ENCODE assay signal across 8 mouse cellular contexts in genomic region chr15:98635291-98635841, GRCm38 (mm10). TPM values are rescaled to one million over a fixed set of nuclear protein-coding genes. Genes with fewer than 3 reads are reported as not detected.
DNase-seq lines count a peak whose midpoint lies in the region; ATAC-seq lines count a peak whose summit lies in the region.

No protein-coding gene starts in this region.

- 6% methylated on average over 21 of the region's 21 CpGs for WGBS in heart, embryonic 16.5 days
- under 1% methylated on average over 21 of the region's 21 CpGs for WGBS in midbrain, embryonic 10.5 days

- H3K4me3 ChIP-seq in brown adipose tissue, adult 24 weeks (ENCODE audit: insufficient read depth, low read depth, low read length), result peak overlapping the region; percentile 35
- peak overlapping the region; percentile 76 for H3K4me3 ChIP-seq in heart, embryonic 16.5 days (ENCODE audit: low read length)
- H3K4me3 ChIP-seq in midbrain, embryonic 10.5 days, result peak overlapping the region; percentile 90

- ATAC-seq in heart, embryonic 16.5 days (replicated peaks; ENCODE audit: extremely low read depth, insufficient read depth, low FRiP score), result no peak

- DNase-seq in kidney, postnatal 4 days, result peak; percentile 51 to 59
- DNase-seq in kidney, postnatal 36 days, result no peak
- peak; percentile 43 for DNase-seq in midbrain, embryonic 10.5 days (ENCODE audit: low spot score)
- DNase-seq in layer of hippocampus, adult 18-20 months (ENCODE audit: low spot score in 2 of 2), result no peak
- DNase-seq in kidney, adult 9 months, result no peak
- no peak for DNase-seq in ovary, adult 18-20 months (ENCODE audit: low spot score)

- no peaks in the 10 kb centered on the region for H3K36me3 ChIP-seq in heart, embryonic 16.5 days (ENCODE audit: control insufficient read depth, insufficient read depth)
- peaks cover 23% of the 10 kb centered on the region for H3K36me3 ChIP-seq in midbrain, embryonic 10.5 days

- H3K4me1 ChIP-seq in brown adipose tissue, adult 24 weeks (ENCODE audit: control insufficient read depth, insufficient read depth, insufficient read length, low read length), result no peaks in the 10 kb centered on the region
- H3K4me1 ChIP-seq in heart, embryonic 16.5 days (ENCODE audit: control insufficient read depth, insufficient read depth, low read length), result peaks cover 37% of the 10 kb centered on the region
- H3K4me1 ChIP-seq in midbrain, embryonic 10.5 days, result peaks cover 75% of the 10 kb centered on the region

- H3K27ac ChIP-seq in brown adipose tissue, adult 24 weeks (replicated peaks; ENCODE audit: low read depth, low read length), result no peak overlapping the region
- no peak overlapping the region for H3K27ac ChIP-seq in heart, embryonic 16.5 days (ENCODE audit: low read length)
- peak overlapping the region; percentile 98 for H3K27ac ChIP-seq in midbrain, embryonic 10.5 days (replicated peaks)

- no peaks in the 10 kb centered on the region for H3K9me3 ChIP-seq in heart, embryonic 16.5 days (replicated peaks; ENCODE audit: control insufficient read depth, low read length)
- H3K9me3 ChIP-seq in midbrain, embryonic 10.5 days (replicated peaks), result no peaks in the 10 kb centered on the region

- H3K9ac ChIP-seq in heart, embryonic 16.5 days (ENCODE audit: low read length), result peak overlapping the region; percentile 72

- H3K4me2 ChIP-seq in heart, embryonic 16.5 days (ENCODE audit: low read depth, low read length), result peak overlapping the region; percentile 99

- H3K27me3 ChIP-seq in heart, embryonic 16.5 days (ENCODE audit: control insufficient read depth, insufficient read depth, low read length), result peaks cover 41% of the 10 kb centered on the region
- peaks cover 67% of the 10 kb centered on the region for H3K27me3 ChIP-seq in midbrain, embryonic 10.5 days (ENCODE audit: low read depth, poor library complexity, severe bottlenecking)

RNA-seq across cellular contexts. Expression of gene Cacnb3, which starts 4.7 kb away (rescaled TPM):
- 0.46 and 0.95 TPM in 2 replicates for polyA plus RNA-seq in brown adipose tissue, adult 24 weeks (2012; ENCODE audit: insufficient read depth, insufficient read length, missing spikeins)
- 8.2 and 10.5 TPM in 2 replicates for polyA plus RNA-seq in heart, embryonic 16.5 days (2015; fragmentation: Nextera tagmentation; extraction: Ambion mirVana)
- 36.1 and 50.9 TPM in 2 replicates for polyA plus RNA-seq in midbrain, embryonic 10.5 days (2016; fragmentation: Nextera tagmentation; extraction: Ambion mirVana)
- total RNA-seq in layer of hippocampus, adult 18-20 months (2021), result 100 to 1,000 TPM; 217 to 222 TPM

RNA-seq across cellular contexts. Expression of gene Adcy6, which starts 25.5 kb away (rescaled TPM):
- polyA plus RNA-seq in brown adipose tissue, adult 24 weeks (2012; ENCODE audit: insufficient read depth, insufficient read length, missing spikeins), result 37.3 and 42.5 TPM in 2 replicates
- 39.0 and 47.1 TPM in 2 replicates for polyA plus RNA-seq in heart, embryonic 16.5 days (2015; fragmentation: Nextera tagmentation; extraction: Ambion mirVana)
- polyA plus RNA-seq in midbrain, embryonic 10.5 days (2016; fragmentation: Nextera tagmentation; extraction: Ambion mirVana), result 11.8 and 12.1 TPM in 2 replicates
- 10 to 100 TPM; 46.5 to 48.2 TPM for total RNA-seq in layer of hippocampus, adult 18-20 months (2021)

RNA-seq across cellular contexts. Expression of gene Ddx23, which starts 27.3 kb away (rescaled TPM):
- polyA plus RNA-seq in brown adipose tissue, adult 24 weeks (2012; ENCODE audit: insufficient read depth, insufficient read length, missing spikeins), result 28.1 and 50.7 TPM in 2 replicates
- polyA plus RNA-seq in heart, embryonic 16.5 days (2015; fragmentation: Nextera tagmentation; extraction: Ambion mirVana), result 15.2 and 18.3 TPM in 2 replicates
- polyA plus RNA-seq in midbrain, embryonic 10.5 days (2016; fragmentation: Nextera tagmentation; extraction: Ambion mirVana), result 27.2 and 30.8 TPM in 2 replicates
- 100 to 1,000 TPM in 1 of 2 experiments, 10 to 100 TPM in 1; 89.8 to 108 TPM for total RNA-seq in layer of hippocampus, adult 18-20 months (2021)

RNA-seq across cellular contexts. Expression of gene Rnd1, which starts 41.9 kb away (rescaled TPM):
- polyA plus RNA-seq in brown adipose tissue, adult 24 weeks (2012; ENCODE audit: insufficient read depth, insufficient read length, missing spikeins), result 1.7 and 1.8 TPM in 2 replicates
- polyA plus RNA-seq in heart, embryonic 16.5 days (2015; fragmentation: Nextera tagmentation; extraction: Ambion mirVana), result 1.1 and 1.7 TPM in 2 replicates
- 7.1 and 9.8 TPM in 2 replicates for polyA plus RNA-seq in midbrain, embryonic 10.5 days (2016; fragmentation: Nextera tagmentation; extraction: Ambion mirVana)
- total RNA-seq in layer of hippocampus, adult 18-20 months (2021), result 1 to 10 TPM; 6.3 to 8.0 TPM

Comparison
In these comparisons a context has a peak if more than half of its experiments do, and no peak if none do; other contexts are left out.
1. DNase-seq: peak in kidney, postnatal 4 days (2 of 2) and midbrain, embryonic 10.5 days (single experiment); none in kidney, postnatal 36 days (0 of 2), layer of hippocampus, adult 18-20 months (0 of 2), kidney, adult 9 months (single experiment) and ovary, adult 18-20 months (single experiment).
2. H3K4me3 ChIP-seq: peak in every context shown above with its lines; median percentile 90 in midbrain, embryonic 10.5 days; 76 in heart, embryonic 16.5 days; 35 in brown adipose tissue, adult 24 weeks.